Mouse (Mus musculus) small intestine, adult 2 months (tissue): ENCODE measurements around the gene Spata7.

Source experiments
- CTCF ChIP-seq: fragments of 200-500 bp; IDR thresholded peaks from 2 replicates; pipeline ENCODE4 v1.5.1; 2012; ENCODE audit warnings: low read depth, mild to moderate bottlenecking, control low read depth, inconsistent platforms, low read length, moderate library complexity, mixed read lengths; ENCODE audit not compliant: insufficient replicate concordance, insufficient read length; ENCODE audit errors: extremely low read depth
- POLR2A ChIP-seq: fragments of 200-500 bp; IDR thresholded peaks from 2 replicates; pipeline ENCODE4 v1.6.1; 2012; ENCODE audit warnings: low read depth, mild to moderate bottlenecking, control low read depth, inconsistent platforms, low read length, moderate library complexity

DNA sequence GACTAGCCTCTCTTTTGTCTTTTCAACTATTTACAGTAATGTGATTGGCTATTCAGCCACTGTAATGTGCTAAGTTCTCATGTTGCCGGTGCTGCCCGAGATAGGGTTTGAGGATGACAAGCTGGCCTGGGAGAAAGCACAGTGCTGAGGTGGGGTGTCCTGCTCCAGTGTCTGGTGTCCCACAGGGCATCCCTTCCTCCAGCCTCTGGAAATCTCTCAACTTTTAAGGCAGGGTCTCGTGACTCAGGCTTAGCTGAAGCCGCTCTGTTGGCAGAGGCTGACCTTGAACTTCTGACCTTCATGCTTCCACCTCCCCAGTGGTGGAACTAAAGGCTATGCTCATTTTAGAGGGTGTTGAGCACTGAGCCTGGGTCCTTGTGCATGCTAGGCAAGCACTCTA, 42.5 kb downstream of the Spata7 start:
- TF ChIP-seq CTCF (no peak), POLR2A (no peak)
